10 mouse cellular contexts compared by ENCODE assay signal in genomic region chr14:77670945-77671344, GRCm38 (mm10).
A peak's percentile ranks its signal among the peaks of the same experiment; 100 is the strongest.
DNase-seq lines count a peak whose midpoint lies in the region; ATAC-seq lines count a peak whose summit lies in the region.
"Had no signal": no experiment of that assay in that cellular context is flagged by ENCODE, and none has a peak within 500 bp of the region (broad histone marks: within the 10 kb centered on the region; RNA-seq: fewer than 3 reads in every experiment).

No protein-coding gene starts in this region.

- WGBS in forebrain, embryonic 14.5 days, result 72% methylated on average over 5 of the region's 5 CpGs
- WGBS in forebrain, embryonic 11.5 days, result 93% methylated on average over 5 of the region's 5 CpGs
- 80% methylated on average over 5 of the region's 5 CpGs for WGBS in intestine, embryonic 16.5 days

- peak overlapping the region; percentile 40; the same call in 1 of the 2 replicates for H3K27ac ChIP-seq in forebrain, embryonic 14.5 days (ENCODE audit: low read depth, low read length)
- no peak overlapping the region for H3K27ac ChIP-seq in forebrain, embryonic 11.5 days (ENCODE audit: low read depth, low read length)
- H3K27ac ChIP-seq in intestine, embryonic 16.5 days (ENCODE audit: low read length), result no peak overlapping the region
- H3K27ac ChIP-seq: neural tube, embryonic 12.5 days had no signal

- H3K4me2 ChIP-seq in forebrain, embryonic 14.5 days (ENCODE audit: low read length), result no peak overlapping the region
- H3K4me2 ChIP-seq in forebrain, embryonic 11.5 days (ENCODE audit: low read depth, low read length, severe bottlenecking), result no peak overlapping the region
- no peak overlapping the region for H3K4me2 ChIP-seq in intestine, embryonic 16.5 days (ENCODE audit: low read depth, low read length)
- H3K4me2 ChIP-seq: neural tube, embryonic 12.5 days had no signal

- H3K4me1 ChIP-seq in forebrain, embryonic 14.5 days (ENCODE audit: control insufficient read depth, insufficient read depth, low read length), result peaks cover 25% of the 10 kb centered on the region
- peaks cover 3% of the 10 kb centered on the region for H3K4me1 ChIP-seq in forebrain, embryonic 11.5 days (replicated peaks; ENCODE audit: control insufficient read depth, insufficient read depth, low read length)
- peaks cover 7% of the 10 kb centered on the region for H3K4me1 ChIP-seq in intestine, embryonic 16.5 days (ENCODE audit: control insufficient read depth, insufficient read depth, low read length)

- H3K36me3 ChIP-seq in forebrain, embryonic 14.5 days (ENCODE audit: control insufficient read depth, insufficient read depth, low read length), result 0 out of 2 replicates have a peak, but pooled peaks cover 3% of the 10 kb centered on the region
- no peaks in the 10 kb centered on the region for H3K36me3 ChIP-seq in forebrain, embryonic 11.5 days (ENCODE audit: control insufficient read depth, insufficient read depth, low read length)
- no peaks in the 10 kb centered on the region for H3K36me3 ChIP-seq in intestine, embryonic 16.5 days (ENCODE audit: control insufficient read depth, insufficient read depth, low read length)
- H3K36me3 ChIP-seq: neural tube, embryonic 12.5 days had no signal

- no peak overlapping the region for H3K4me3 ChIP-seq in forebrain, embryonic 14.5 days (ENCODE audit: low read depth, low read length)
- no peak overlapping the region for H3K4me3 ChIP-seq in forebrain, embryonic 11.5 days (ENCODE audit: low read depth, low read length)
- H3K4me3 ChIP-seq in intestine, embryonic 16.5 days (ENCODE audit: low read length), result no peak overlapping the region
- H3K4me3 ChIP-seq: neural tube, embryonic 12.5 days had no signal

- peak; percentile 47; the same call in 1 of the 2 replicates for ATAC-seq in forebrain, embryonic 14.5 days
- no peak for ATAC-seq in forebrain, embryonic 11.5 days (replicated peaks; ENCODE audit: low FRiP score)
- ATAC-seq in intestine, embryonic 16.5 days, result no peak
- ATAC-seq: CD4-positive, CD25-positive, alpha-beta regulatory T cell, adult 4 months had no signal

- H3K9ac ChIP-seq in forebrain, embryonic 14.5 days (ENCODE audit: low read length), result no peak overlapping the region
- H3K9ac ChIP-seq in forebrain, embryonic 11.5 days (ENCODE audit: low read length), result no peak overlapping the region
- H3K9ac ChIP-seq in intestine, embryonic 16.5 days (ENCODE audit: low read depth, low read length), result no peak overlapping the region
- H3K9ac ChIP-seq: neural tube, embryonic 12.5 days had no signal

- no peaks in the 10 kb centered on the region for H3K9me3 ChIP-seq in forebrain, embryonic 14.5 days (replicated peaks; ENCODE audit: control insufficient read depth, low read length)
- no peaks in the 10 kb centered on the region for H3K9me3 ChIP-seq in forebrain, embryonic 11.5 days (ENCODE audit: control insufficient read depth, low read length)
- H3K9me3 ChIP-seq in intestine, embryonic 16.5 days (ENCODE audit: control insufficient read depth, low read length), result no peaks in the 10 kb centered on the region
- H3K9me3 ChIP-seq: neural tube, embryonic 12.5 days had no signal

- DNase-seq in forebrain, embryonic 14.5 days (ENCODE audit: low spot score), result peak; percentile 68
- no peak for DNase-seq in forebrain, embryonic 11.5 days (ENCODE audit: low spot score)
- peak; percentile 18 for DNase-seq in spleen, adult 12 weeks (ENCODE audit: low spot score)
- DNase-seq in spleen, postnatal 14 days (ENCODE audit: low spot score in 2 of 2), result no peak
- peak; percentile 22 to 48 for DNase-seq in gastrocnemius, adult 8-10 months (ENCODE audit: low spot score in 2 of 2)
- peak; percentile 55 for DNase-seq in skeletal muscle tissue, adult 2 months (ENCODE audit: low read depth, low spot score)
- no peak for DNase-seq in lung, postnatal 14 days

- H3K27me3 ChIP-seq in forebrain, embryonic 14.5 days (replicated peaks; ENCODE audit: control insufficient read depth, insufficient read depth, low read length), result no peaks in the 10 kb centered on the region
- H3K27me3 ChIP-seq in forebrain, embryonic 11.5 days (ENCODE audit: control insufficient read depth, insufficient read depth, low read length), result no peaks in the 10 kb centered on the region
- H3K27me3 ChIP-seq in intestine, embryonic 16.5 days (replicated peaks; ENCODE audit: control insufficient read depth, insufficient read depth, low read length), result no peaks in the 10 kb centered on the region

Comparison
In these comparisons a context has a peak if more than half of its experiments do, and no peak if none do; other contexts are left out.
1. DNase-seq: peak in forebrain, embryonic 14.5 days (single experiment), spleen, adult 12 weeks (single experiment), gastrocnemius, adult 8-10 months (2 of 2) and skeletal muscle tissue, adult 2 months (single experiment); none in forebrain, embryonic 11.5 days (single experiment), spleen, postnatal 14 days (0 of 2) and lung, postnatal 14 days (single experiment).